Mouse (Mus musculus) brown adipose tissue, adult 24 weeks (tissue): ENCODE data around the gene Pgap1. TPM values are rescaled to one million over a fixed set of nuclear protein-coding genes. Genes with fewer than 3 reads are reported as not detected.

Experiments used
- H3K27ac ChIP-seq: fragments of 200-500 bp; replicated peaks from 2 replicates; pipeline ENCODE4 v1.5.1; 2012; ENCODE audit warnings: low read depth, mild to moderate bottlenecking, low read length
- H3K4me1 ChIP-seq: fragments of 200-500 bp; 2 replicates; pipeline ENCODE4 v1.6.1; 2012; ENCODE audit warnings: low read length, mixed read lengths; ENCODE audit not compliant: control insufficient read depth, insufficient read depth, insufficient read length
- H3K4me3 ChIP-seq: fragments of 200-500 bp; 2 replicates; pipeline ENCODE4 v1.5.1; 2012; ENCODE audit warnings: low read depth, mild to moderate bottlenecking, low read length, moderate library complexity; ENCODE audit not compliant: insufficient read depth
- polyA plus RNA-seq: library from polyadenylated mRNA; stranded (reverse); fragments of >200 nt; gene quantifications from 2 replicates; pipeline ENCODE4 v1.2.4, GENCODE M21; 2012; ENCODE audit not compliant: missing spikeins, insufficient read depth, insufficient read length

Pgap1 gene
- 0.71 and 1.3 TPM in 2 replicates for polyA plus RNA-seq

DNA sequence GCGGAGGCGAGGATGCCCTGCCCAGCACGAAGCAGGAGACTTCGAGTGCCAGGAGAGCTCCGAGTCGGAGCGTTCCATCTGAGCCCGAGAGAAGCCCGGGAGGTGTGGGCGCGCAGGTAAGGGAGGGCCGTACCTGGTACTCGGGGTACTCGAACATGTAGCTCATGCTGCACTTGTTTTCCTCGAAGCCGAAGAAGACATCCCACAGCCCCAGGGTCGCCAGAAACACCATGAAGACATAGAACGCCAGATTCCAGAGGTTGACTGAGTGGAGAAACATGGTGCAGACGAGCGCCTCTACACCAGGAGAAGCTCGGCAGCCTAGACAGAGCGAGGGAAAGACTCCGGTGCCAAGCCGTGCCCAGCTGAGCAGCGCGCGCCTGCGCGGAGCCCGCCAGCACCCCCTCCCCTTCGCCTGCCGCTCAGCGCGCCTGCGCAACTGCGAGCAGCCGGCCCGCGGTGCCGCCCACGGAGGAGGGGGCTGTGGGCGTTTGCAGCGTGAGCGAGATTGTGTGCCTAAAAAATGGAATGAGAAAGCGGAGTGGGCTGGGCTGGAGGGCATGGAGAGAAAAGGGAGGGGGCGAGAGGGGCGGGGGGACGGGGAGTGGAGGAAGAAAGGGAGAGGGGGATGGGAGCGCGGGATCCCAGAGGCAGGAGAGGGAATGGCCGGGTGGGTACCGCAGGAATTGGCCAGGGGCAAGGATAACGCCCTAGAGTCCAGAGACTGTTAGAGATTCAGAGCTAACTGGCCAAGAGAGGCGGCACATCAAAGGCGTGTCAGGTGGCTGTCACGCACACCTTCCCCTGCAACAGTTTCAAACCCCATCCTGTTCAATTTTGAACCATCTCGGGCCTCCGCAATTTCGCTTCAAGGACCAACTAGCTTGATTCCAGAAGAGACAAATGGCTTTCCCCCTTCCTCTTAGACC lies at the start of gene Pgap1:
Pgap1 (minus strand) TSS at position 384 of the 929 bp plus-strand sequence.
- H3K4me3 ChIP-seq, result peak within 1 kb of the TSS; percentile 90
- H3K4me1 ChIP-seq, result no peaks in the 10 kb centered on the region
- no peak within 1 kb of the TSS for H3K27ac ChIP-seq

- H3K4me1 ChIP-seq, result peaks cover 4% of the 10 kb centered on the region; the same call in 1 of the 2 replicates
- H3K4me3 ChIP-seq, result no peak overlapping the region
- H3K27ac ChIP-seq, result no peak overlapping the region
Measured at GRCm38 (mm10) chr1:54606936-54607335, 49.5 kb upstream of the Pgap1 start.

DNA sequence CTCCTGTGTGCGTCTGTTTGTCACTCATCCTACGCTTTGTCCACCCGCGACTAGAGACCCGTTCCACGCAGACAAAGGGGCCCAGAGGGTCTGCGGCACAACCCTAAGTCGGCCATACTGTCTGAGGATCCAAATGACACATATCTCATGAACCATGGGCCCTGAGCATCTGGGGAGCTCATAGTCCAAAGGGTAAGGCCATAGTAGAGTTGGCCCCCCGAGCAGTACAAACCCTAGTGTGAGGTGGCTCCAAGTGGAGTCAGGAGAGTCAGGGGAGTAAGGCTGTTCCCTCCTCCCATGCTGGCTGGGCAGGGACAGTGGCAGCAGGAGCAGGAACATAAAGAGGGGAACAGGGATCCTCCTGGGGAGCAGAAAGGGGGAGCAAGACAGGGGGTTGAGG lies 44.2 kb upstream of the Pgap1 start:
- Histone ChIP-seq H3K4me3 (no peak overlapping the region), H3K27ac (no peak overlapping the region), H3K4me1 (no peaks in the 10 kb centered on the region)

DNA sequence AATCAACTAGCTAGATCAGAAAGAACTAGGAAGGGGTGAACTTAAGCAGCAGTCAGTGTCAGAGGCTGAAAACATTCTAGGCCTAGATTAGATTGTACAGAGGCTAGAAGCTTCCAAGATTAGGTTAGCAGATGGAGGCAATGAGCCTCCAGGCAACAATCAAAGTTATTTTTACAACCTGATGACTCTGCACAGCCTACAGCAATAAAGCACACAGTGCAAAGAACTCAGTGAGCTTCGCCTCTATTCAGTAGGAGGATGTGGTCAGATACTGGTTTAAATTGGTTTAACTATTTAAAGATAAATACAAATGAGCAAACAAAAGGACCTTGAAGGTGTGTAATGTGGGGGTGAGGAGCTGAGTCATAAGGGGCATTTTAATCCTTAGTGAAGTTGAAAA lies 42.8 kb upstream of the Pgap1 start:
- no peak overlapping the region for H3K27ac ChIP-seq
- no peak overlapping the region for H3K4me3 ChIP-seq

DNA sequence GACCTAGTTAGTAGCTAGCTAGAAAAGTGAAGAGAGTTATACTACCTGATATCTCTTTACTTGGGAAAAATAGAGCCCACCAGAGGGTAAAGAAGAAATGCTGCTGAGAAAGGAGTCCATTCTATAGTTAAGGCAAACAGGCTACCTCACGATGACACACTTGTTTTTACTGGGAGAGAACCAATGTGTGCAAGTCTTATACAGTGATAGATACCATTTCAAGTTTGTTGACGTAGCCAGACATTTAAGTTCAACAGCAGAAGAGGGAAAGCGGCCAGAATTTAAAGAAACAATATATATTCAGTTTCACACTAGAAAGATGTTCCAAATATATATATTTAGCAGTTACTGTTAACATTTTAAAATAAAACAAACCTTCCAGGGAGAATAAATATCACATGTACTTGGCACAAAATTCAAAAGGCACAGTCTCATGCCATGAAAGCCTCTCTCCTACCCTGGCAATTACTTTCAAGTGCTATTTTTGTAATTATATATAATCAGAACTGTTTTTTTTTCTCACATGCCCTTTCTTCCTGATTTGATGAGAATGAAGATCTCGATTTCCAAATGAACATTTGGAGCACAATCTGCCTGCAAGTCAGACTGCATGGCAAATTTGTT lies 40.2 kb upstream of the Pgap1 start:
- Histone ChIP-seq H3K4me3 (no peak overlapping the region), H3K27ac (no peak overlapping the region), H3K4me1 (no peaks in the 10 kb centered on the region)

More for the DNA sequence above, 42.8 kb upstream of the Pgap1 start:
- no peaks in the 10 kb centered on the region for H3K4me1 ChIP-seq

DNA sequence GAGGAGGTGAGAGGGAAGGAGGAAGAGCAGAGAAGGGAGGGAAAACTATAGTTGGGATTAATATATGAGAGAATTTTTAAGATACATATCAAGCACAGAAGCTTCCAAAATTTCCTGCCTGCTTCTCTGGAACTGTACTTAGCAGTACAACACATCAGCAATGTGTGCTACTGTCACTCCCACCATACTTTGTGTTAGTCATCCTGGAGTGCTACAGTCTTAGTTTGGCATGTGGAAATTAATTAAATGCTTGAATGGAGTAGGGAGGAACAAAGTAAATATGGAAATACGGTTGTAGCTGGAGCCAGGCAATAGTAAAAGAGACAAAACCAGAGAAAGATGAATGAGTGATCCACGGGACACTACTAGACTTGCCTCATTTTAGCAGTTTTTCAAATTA lies 38.7 kb upstream of the Pgap1 start:
- H3K4me3 ChIP-seq, result no peak overlapping the region
- no peak overlapping the region for H3K27ac ChIP-seq
- H3K4me1 ChIP-seq, result no peaks in the 10 kb centered on the region

DNA sequence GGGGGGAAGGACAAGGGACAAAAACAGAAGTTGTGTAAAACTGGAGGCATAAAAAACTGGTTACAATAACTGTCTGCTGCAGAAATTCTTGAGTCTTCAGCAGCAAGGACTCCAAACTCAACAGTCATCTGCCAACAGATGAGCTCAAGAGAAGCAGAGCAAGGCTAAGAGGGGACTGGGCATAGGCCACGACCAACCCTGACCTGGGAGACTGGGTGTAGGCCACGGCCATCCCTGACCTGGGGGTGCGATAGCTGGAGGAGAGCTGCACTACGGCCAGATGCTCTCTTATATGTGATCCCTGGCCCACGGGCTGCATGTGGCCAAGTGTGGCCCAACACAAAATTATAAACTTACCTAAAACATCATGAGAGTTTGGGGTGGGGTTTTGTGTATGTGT lies 29.6 kb upstream of the Pgap1 start:
- H3K4me1 ChIP-seq, result no peaks in the 10 kb centered on the region
- no peak overlapping the region for H3K4me3 ChIP-seq
- H3K27ac ChIP-seq, result no peak overlapping the region

GRCm38 (mm10) chr1:54585971-54586555 lies 28.6 kb upstream of the Pgap1 start:
- Histone ChIP-seq H3K4me3 (no peak overlapping the region), H3K27ac (no peak overlapping the region)

GRCm38 (mm10) chr1:54585278-54585846 lies 27.9 kb upstream of the Pgap1 start:
- Histone ChIP-seq H3K4me1 (no peaks in the 10 kb centered on the region), H3K4me3 (no peak overlapping the region), H3K27ac (no peak overlapping the region)

More at GRCm38 (mm10) chr1:54585971-54586555, 28.6 kb upstream of the Pgap1 start:
- no peaks in the 10 kb centered on the region for H3K4me1 ChIP-seq

DNA sequence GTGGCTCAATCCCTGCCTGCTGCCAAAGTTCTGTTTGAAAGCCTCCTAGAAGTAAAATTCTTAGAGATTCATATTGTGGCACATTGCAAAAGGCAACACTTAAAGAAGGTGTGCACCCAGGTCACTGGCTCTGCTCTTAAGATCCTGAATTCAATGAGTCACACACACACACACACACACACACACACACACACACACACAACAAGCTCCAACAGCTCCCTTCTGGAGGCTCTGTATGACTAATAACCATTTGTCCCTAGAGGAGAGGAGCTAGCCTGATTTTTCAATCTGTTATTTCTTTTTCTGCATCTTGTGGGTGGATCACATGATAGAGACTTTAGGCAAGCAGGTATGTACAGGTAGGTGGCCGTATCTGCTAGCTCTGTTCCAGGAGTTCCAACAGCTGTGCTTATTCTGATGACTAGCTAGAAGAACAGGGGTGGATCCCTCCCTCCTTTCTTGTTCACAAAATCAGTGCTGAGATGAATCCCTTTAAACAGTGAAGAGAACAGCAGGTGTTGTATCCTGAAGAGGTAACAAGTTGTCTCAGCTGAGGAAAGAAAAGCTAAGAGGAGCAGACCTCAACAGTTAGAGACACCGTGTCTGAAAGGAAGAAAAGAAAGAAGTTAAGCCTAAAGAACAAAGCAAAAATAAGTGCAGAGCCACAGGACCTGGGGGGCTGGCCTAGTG lies 27.2 kb upstream of the Pgap1 start:
- no peak overlapping the region for H3K27ac ChIP-seq
- H3K4me3 ChIP-seq, result no peak overlapping the region
- H3K4me1 ChIP-seq, result no peaks in the 10 kb centered on the region

GRCm38 (mm10) chr1:54578358-54579184 lies 21.1 kb upstream of the Pgap1 start:
- H3K4me3 ChIP-seq, result no peak overlapping the region
- no peak overlapping the region for H3K27ac ChIP-seq
- no peaks in the 10 kb centered on the region for H3K4me1 ChIP-seq

DNA sequence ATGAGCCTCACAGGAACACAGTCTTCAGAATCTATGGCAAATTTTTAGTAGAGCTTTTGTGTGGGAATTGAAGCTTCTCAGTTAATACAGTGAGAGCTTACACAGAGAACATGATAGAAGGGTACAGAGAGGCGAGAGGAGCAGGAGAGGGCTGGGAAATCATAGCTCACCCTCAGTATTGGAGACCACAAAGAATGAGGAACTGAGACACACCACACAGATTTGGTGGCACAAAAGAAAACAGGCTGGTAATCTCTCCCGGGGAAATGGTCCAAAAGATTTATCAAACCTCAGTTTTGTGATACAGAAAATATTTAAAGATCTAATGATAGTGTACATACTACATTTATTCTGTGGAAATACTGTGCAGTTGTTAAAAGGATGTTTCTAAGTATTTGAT lies 11.6 kb upstream of the Pgap1 start:
- Histone ChIP-seq H3K4me3 (no peak overlapping the region), H3K4me1 (no peaks in the 10 kb centered on the region), H3K27ac (no peak overlapping the region)

GRCm38 (mm10) chr1:54563923-54564322 lies 6.4 kb upstream of the Pgap1 start:
- peak overlapping the region; percentile 72 for H3K27ac ChIP-seq
- H3K4me1 ChIP-seq, result no peaks in the 10 kb centered on the region
- H3K4me3 ChIP-seq, result no peak overlapping the region

DNA sequence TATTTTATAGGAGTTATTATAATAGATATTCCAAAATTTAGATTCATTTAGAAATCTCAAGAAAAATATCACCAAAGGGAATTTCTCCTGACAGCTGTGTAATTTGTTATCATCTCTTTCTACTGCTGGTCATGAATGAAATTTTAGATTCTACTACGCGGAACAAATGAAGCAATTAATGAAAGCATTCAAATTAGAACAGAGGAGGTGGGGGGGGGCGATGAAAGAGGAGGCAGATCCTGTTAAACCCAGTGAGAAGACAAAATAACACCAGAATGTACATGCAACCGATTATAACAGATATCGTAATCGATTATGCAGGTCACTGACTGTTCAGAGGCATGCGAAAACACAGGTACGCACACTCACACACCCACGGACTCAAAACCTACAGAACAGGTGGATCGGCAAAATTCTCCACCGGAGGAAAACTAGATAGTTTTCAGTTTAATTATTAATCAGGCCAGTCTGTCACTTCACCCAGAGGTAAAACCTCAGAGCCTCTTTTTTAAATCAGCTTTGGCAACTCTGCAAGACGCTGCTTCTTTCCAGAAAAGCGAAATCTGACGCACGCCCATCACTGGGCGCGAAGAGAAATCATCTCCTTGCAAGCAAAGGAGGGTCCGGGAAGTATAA lies 780 bp downstream of the Pgap1 start:
- no peaks in the 10 kb centered on the region for H3K4me1 ChIP-seq
- no peak overlapping the region for H3K27ac ChIP-seq

More for the DNA sequence above, 780 bp downstream of the Pgap1 start:
- peak overlapping the region; percentile 90 for H3K4me3 ChIP-seq
